Mouse (Mus musculus): Measurements from ENCODE around the gene Slc25a47.

- TF ChIP-seq EP300 (IDR thresholded peaks at IDR 0.05; ENCODE audit: low read depth): no peak
- no peak for TF ChIP-seq CTCF (IDR thresholded peaks at IDR 0.05; ENCODE audit: low read depth)
Measured at GRCm38 (mm10) chr12:108881192-108881591, 45.3 kb downstream of the Slc25a47 start.
